Mouse (Mus musculus): Measurements from ENCODE around the gene B4galnt3.
A peak's percentile ranks its signal among the peaks of the same experiment; 100 is the strongest.

The B4galnt3 gene

GRCm38 (mm10) chr6:120219281-120219680 lies 75.1 kb downstream of the B4galnt3 start:
- no peak for DNase-seq (ENCODE audit: low spot score)

GRCm38 (mm10) chr6:120216702-120217101 lies 77.7 kb downstream of the B4galnt3 start:
- no peak for DNase-seq (ENCODE audit: low spot score)

GRCm38 (mm10) chr6:120211536-120211935 lies 82.8 kb downstream of the B4galnt3 start:
- DNase-seq (ENCODE audit: low spot score) = no peak

GRCm38 (mm10) chr6:120206586-120206985 lies 87.8 kb downstream of the B4galnt3 start:
- peak; percentile 66 for DNase-seq (ENCODE audit: low spot score)

GRCm38 (mm10) chr6:120202406-120202805 lies 92.0 kb downstream of the B4galnt3 start:
- no peak for DNase-seq (ENCODE audit: low spot score)

GRCm38 (mm10) chr6:120201956-120202355 lies 92.4 kb downstream of the B4galnt3 start:
- no peak for DNase-seq (ENCODE audit: low spot score)

GRCm38 (mm10) chr6:120199638-120200394 lies 94.5 kb downstream of the B4galnt3 start:
- DNase-seq (ENCODE audit: low spot score) = peak; percentile 74

GRCm38 (mm10) chr6:120197964-120198363 lies 96.4 kb downstream of the B4galnt3 start:
- DNase-seq (ENCODE audit: low spot score) = peak; percentile 80

GRCm38 (mm10) chr6:120196837-120197236 lies 97.5 kb downstream of the B4galnt3 start:
- DNase-seq (ENCODE audit: low spot score) = peak; percentile 60

- no peak for DNase-seq (ENCODE audit: low spot score)
Measured at GRCm38 (mm10) chr6:120194963-120195362, 99.4 kb downstream of the B4galnt3 start.

GRCm38 (mm10) chr6:120194305-120194704 lies 100.1 kb downstream of the B4galnt3 start:
- no peak for DNase-seq (ENCODE audit: low spot score)

- DNase-seq (ENCODE audit: low spot score) = no peak
Measured at GRCm38 (mm10) chr6:120193793-120194192, 100.6 kb downstream of the B4galnt3 start.

- DNase-seq (ENCODE audit: low spot score) = peak; percentile 91
Measured at GRCm38 (mm10) chr6:120193174-120193573, 101.2 kb downstream of the B4galnt3 start.

GRCm38 (mm10) chr6:120192211-120192870 lies 102.0 kb downstream of the B4galnt3 start:
- no peak for DNase-seq (ENCODE audit: low spot score)

- DNase-seq (ENCODE audit: low spot score) = no peak
Measured at GRCm38 (mm10) chr6:120191396-120192170, 102.8 kb downstream of the B4galnt3 start.

GRCm38 (mm10) chr6:120190912-120191311 lies 103.4 kb downstream of the B4galnt3 start:
- no peak for DNase-seq (ENCODE audit: low spot score)

- peak; percentile 31 for DNase-seq (ENCODE audit: low spot score)
Measured at GRCm38 (mm10) chr6:120190365-120190764, 104.0 kb downstream of the B4galnt3 start.

GRCm38 (mm10) chr6:120189287-120189686 lies 105.1 kb downstream of the B4galnt3 start:
- no peak for DNase-seq (ENCODE audit: low spot score)

- DNase-seq (ENCODE audit: low spot score) = peak; percentile 82
Measured at GRCm38 (mm10) chr6:120188376-120189235, 105.8 kb downstream of the B4galnt3 start.

GRCm38 (mm10) chr6:120187587-120188176 lies 106.7 kb downstream of the B4galnt3 start:
- peak; percentile 82 for DNase-seq (ENCODE audit: low spot score)

- no peak for DNase-seq (ENCODE audit: low spot score)
Measured at GRCm38 (mm10) chr6:120186594-120186993, 107.8 kb downstream of the B4galnt3 start.
